Mouse (Mus musculus): Measurements from ENCODE around the gene Dnah7b. TPM values are rescaled to one million over a fixed set of nuclear protein-coding genes. Genes with fewer than 3 reads are reported as not detected.
"Not testable (repeated sequence)": the region's sequence is repeated elsewhere in the genome, so short reads cannot be mapped to it uniquely, and the experiment has no call there.

The Dnah7b gene
- total RNA-seq (2021), result 1 to 10 TPM; 1.8 to 2.9 TPM
- long read RNA-seq, experiment 1, result 0 reads
- long read RNA-seq, experiment 2, result 0 reads

DNA sequence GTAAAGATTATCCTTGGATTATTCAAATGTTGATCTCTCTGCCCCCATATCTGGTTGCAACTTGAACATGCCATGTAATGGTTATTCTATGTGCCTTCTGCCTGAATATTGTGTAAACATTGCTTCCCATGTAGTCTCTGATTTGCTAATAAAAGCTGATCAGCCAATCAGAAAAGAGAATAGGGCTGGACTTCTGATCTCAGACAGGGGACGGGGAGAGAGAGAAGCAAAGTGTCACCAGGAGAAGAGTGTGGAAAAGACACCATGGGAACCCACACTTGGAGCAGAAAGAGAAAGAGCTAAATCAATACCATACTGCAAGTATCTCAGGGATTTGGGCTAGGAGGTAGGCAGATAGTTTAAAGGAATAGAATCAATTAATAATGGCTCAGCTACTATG, at the start of gene Dnah7b:
Gene Dnah7b (plus strand): TSS at position 301 of the 400 bp plus-strand sequence.
- DNase-seq (ENCODE audit: low spot score in 2 of 2), result no peak

DNA sequence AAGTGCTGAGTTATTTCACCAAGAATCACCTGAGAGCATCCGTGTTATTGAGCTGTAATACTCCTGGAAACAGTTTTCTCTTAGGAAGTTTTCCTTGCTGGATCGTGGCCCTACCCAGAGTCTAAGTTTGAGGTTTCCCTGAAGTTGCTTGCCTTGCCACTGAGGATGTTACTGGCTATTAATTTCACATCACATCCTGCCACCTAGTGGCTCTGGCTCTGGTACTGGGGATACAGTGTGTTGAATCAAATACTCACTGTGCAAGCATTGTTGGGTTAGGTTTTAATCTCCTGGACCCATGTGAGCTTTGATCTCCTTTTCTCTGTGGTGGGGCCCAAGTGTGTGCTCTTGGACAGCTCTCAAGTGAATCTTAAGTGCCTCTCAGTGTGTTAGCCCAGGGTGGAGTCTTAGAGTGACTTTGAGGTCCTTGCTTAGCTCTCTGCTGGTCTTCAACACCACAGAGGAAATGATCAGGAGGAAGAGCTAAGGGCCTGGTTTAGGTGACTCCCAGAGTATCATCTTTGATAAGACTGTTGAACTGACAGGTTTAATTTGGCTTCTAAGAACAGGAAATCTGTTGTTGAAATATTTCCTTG, 47.6 kb upstream of the Dnah7b start:
- DNase-seq (ENCODE audit: low spot score in 2 of 2), result peak in 1 of 2 experiments; percentile 3

DNA sequence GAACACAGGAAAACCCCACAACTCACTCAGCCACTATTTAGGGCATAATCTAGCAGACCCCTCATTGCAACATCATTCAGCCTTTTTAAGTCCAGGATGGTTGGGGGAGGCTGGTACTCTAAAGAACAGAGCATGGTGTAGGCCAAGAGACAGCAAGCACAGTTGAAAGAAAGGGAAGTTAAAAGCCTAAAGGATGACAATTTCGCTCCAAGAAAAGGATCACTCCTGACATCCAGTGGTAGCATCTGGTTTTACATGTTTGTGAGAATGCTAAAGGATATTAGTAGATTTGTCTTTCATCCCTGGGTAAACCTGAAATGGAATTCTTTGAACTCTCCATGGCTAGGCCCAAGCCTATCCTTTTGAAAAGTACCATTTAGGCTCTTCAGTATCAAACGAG, 43.9 kb upstream of the Dnah7b start:
- peak in 1 of 2 experiments; percentile 9 for DNase-seq (ENCODE audit: low spot score in 2 of 2)

DNA sequence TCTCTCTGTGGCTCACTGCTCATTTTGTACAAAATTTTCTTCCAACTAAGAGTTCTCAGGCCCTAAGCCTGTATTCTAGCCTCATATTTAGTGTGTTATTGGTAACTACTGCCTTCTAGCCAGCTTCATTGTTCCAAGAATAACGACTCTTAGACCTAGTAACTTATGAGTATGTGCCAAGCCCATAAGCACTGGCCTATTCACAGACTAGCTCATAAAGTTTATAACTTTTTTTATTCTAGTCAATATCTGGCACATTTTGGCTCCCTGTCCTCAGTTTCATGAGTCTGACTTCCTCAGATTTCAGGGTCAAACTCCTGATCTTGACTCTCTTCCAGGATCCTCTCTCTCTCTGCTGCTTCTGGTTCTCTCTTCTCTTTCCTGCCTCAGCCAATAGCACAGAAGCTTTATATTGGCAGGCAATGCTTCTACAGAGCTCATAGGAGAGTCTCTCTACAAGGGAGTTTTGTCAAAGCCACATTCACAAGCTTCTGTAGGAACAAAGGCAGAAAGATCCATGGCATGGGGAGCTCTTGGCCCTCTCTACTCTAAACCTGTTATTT, 34.0 kb upstream of the Dnah7b start:
- no peak for DNase-seq (ENCODE audit: low spot score in 2 of 2)

- DNase-seq (ENCODE audit: low spot score in 2 of 2), result no peak
Observed at GRCm38 (mm10) chr1:46048188-46048587, 17.9 kb upstream of the Dnah7b start.

GRCm38 (mm10) chr1:46066484-46067251, 553 bp downstream of the Dnah7b start:
- peak; percentile 43 to 50 for DNase-seq (ENCODE audit: low spot score in 2 of 2)

GRCm38 (mm10) chr1:46068787-46069186, 2.7 kb downstream of the Dnah7b start:
- DNase-seq (ENCODE audit: low spot score in 2 of 2), result not testable (repeated sequence)

- DNase-seq (ENCODE audit: low spot score in 2 of 2), result no peak
Observed at GRCm38 (mm10) chr1:46077891-46078290, 11.8 kb downstream of the Dnah7b start.

DNA sequence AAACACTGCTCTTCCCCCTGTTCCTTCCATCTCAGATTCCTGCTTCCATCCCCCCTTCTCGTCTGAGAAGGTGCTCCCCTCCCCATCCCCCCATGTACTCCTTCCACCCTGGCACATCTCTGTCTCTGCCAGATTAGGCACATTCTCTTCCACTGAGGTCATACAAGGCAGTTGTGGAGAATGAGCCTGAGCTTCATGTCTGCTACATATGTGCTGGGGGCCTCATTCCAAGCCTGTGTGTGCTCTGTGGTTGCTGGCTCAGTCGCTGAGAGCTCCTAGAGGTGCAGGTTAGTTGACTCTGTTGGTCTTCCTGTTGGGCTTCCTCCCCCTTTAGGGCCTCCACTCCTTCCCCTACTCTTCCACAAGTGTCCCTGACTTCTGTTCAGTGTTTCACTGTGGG, 34.4 kb downstream of the Dnah7b start:
- no peak for DNase-seq (ENCODE audit: low spot score in 2 of 2)

DNA sequence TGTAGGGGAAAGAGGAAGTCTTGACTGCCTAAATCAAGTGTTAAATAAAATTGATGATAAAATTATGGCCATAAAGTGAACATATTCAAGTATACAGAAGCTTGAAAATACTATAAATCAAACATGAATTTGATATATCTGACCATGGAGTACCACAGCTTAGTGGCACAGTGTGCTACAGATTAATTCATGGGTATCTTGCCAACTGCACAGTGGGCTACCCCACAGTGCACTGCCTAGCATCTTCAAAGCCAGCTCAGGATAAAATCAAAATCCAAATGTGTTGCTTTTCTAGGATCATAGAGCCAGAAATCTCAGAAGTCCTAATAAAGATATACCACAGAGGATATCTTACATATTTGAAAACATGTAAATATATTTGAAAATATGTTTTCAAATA, 46.5 kb downstream of the Dnah7b start:
- DNase-seq (ENCODE audit: low spot score in 2 of 2), result not testable (repeated sequence)

DNA sequence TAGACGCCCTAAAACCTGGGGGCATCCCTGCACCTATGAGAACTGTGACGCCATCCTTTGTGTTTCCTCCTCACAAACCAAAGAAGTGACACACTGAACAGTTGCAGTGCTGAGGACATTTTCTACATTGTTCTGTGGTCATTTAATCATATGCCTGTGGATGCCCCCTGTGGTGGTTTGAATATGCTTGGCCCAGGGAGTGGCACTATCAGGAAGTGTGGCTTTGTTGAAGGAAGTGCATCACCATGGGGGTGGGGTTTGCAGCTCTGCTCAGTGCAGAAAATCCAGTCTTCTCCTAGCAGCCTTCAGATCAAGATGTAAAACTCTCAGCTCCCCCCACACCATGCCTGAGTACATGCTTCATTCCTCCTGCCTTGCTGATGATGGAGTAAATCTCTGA, 51.1 kb downstream of the Dnah7b start:
- not testable (repeated sequence) for DNase-seq (ENCODE audit: low spot score in 2 of 2)

DNA sequence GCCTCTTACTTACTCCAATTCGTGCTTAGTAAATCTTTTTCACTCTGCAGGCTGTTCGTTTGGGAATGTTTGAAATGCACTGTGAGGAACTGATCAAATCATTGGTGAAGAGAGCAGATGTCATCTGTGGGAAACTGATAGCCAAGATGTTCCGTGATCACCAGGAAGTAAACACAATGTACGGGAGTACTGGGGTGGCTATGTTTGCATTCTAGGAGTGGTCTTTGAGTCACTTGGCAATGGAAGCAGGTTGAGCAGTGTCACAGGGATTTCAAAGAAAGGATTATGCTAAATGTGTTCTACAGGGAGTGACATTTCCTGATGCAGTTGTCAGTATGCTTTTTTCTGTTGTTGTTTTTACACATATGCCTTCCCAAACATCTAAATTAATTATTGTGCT, 61.9 kb downstream of the Dnah7b start:
- no peak for DNase-seq (ENCODE audit: low spot score in 2 of 2)

DNA sequence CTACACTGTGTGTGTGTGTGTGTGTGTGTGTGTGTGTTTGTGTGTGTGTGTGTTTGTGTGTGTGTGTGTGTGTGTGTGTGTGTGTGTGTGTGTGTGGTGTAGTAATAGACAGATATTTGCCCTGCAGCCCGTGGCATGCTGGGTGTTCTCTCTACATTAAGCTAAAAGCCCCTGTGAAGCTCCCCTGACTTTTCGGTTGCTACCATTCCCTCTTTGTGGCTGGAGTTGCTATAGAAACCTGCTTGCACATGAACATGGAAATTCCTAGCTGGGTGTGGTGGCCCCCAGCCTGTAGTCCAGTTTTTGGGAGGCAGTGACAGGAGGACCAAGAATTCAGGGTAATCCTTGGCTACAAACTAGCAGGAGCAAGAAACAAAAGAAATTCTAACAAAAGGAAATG, 130.7 kb downstream of the Dnah7b start:
- DNase-seq (ENCODE audit: low spot score in 2 of 2), result not testable (repeated sequence)

GRCm38 (mm10) chr1:46201169-46201568, 135.1 kb downstream of the Dnah7b start:
- not testable (repeated sequence) for DNase-seq (ENCODE audit: low spot score in 2 of 2)

DNA sequence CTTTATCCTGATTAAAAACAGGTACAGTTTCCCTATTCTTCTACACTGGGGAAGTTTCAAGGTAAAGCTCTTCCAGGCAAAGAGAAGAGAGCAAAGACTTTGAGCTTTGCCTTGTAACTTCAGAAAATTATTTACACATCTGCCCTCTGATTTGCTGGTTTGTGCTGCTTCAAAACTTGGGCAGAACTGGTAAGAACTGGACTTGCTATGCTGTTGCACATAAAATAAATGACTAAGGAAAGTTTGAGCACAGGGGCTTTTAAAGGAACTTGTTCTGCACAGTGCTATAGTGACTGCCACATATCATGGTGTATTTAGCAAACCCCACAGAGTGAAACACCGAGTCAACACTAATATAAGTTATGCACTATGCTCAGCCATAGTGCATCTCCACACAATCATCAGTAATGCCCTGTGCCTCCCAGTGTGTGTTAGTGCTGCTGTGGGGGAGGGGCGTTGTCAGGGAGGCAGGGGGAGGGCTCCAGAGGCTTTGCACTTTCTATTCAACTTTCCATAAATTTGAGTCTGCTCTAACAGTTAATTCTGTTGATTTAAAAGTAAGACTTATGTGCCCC, 144.0 kb downstream of the Dnah7b start:
- not testable (repeated sequence) for DNase-seq (ENCODE audit: low spot score in 2 of 2)

- DNase-seq (ENCODE audit: low spot score in 2 of 2), result not testable (repeated sequence)
Observed at GRCm38 (mm10) chr1:46222704-46223103, 156.6 kb downstream of the Dnah7b start.

DNA sequence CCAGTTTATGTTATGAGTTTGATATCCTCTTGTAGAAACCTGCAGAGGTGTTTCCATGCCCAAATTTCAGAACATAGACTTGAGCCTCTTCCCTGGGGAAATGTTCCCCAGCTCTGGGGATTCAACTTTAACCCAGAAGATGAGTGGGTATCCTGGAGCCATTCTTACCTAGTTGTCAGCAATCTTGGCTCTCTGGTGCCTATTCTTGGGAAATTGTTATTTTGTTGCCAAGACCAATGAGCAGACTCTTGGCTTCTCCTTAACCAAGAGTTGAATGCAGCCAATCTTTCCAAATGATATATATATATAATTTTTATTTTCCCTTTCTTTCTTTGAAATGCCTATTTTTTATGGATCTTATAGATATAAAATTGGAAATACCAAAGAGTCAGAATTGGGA, 160.0 kb downstream of the Dnah7b start:
- DNase-seq (ENCODE audit: low spot score in 2 of 2), result not testable (repeated sequence)

DNA sequence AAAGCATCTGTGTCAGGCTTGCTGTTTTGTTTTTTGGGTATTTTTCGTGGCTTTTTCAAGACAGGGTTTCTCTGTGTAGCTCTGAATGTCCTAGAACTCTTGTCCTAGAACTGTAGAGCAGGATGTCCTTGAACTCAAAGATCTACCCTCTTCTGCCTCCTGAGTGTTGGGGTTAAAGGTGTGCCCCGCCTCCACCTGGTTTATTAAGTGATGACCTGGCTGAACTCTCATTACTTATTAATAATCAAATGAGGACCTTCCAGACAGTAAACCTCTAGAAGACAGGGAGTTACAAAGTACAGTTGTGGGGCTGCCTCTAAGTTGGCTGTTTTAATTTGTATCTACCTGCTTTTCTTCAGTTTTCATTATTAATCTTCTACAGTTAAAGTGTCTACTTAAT, 202.7 kb downstream of the Dnah7b start:
- not testable (repeated sequence) for DNase-seq (ENCODE audit: low spot score in 2 of 2)

DNA sequence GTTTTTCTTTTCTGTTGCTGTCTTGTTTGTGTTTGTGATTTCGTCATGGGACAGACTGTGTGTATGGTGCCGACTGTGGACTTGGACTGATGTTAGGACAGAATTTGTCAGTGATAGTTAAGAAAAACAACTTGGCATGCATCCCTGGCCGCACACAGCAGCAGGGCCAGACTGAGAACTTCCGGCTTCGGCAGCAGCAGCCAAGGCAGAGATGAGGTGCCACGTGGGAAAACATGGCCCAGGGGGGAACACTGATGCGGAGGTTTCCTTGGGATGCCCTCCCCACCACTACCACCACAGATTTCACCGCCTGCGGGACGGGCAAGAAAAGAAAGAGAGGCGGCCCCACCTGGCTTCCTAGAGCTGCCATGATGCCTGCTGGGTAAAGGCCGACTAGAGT, 205.8 kb downstream of the Dnah7b start:
- no peak for DNase-seq (ENCODE audit: low spot score in 2 of 2)

DNA sequence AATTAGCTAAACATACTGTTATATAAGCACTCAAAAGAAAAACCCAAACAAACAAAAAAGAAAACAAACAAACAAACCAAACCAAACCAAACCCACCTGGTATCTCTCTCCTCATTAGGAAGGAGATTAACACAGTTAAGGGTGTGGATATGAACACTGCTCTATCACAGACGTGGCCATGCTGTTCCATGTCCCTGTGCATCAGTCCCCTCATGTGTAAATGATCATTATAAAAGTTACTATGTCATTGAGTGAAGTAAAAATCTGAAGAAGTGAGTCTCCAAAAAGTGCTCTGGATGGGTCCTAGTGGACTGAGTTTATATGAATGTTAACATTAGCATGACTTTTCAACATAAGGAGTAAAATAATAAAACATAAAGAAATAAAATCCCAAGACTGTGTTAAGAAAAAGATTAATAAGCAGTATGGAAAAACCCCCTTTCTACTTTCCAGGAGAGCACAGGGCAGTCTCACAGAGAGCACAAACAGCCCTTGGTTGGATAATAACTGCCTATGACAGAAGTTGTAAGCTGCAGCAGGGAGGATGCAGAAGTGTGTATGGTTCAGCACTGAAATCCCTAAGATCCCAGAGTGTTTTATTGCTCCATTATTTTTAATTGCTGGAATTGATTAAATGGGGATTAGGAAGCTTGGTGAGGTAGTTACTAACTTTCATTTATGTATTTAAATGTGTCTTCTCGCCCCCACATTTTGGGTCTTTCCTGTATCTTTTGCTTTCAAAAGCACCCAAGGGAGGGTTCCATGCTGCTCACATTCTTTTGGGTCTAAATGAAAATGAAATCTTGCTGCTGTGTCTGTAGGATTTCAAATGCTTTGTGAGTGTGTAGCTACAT, 212.2 kb downstream of the Dnah7b start:
- not testable (repeated sequence) for DNase-seq (ENCODE audit: low spot score in 2 of 2)
